Mouse (Mus musculus) cerebellum, postnatal 14 days (tissue): ENCODE measurements around the gene Esp1.
"Not testable (repeated sequence)": the region's sequence is repeated elsewhere in the genome, so short reads cannot be mapped to it uniquely, and the experiment has no call there.

ENCODE experiments used
- DNase-seq, 2 experiments: peaks; one replicate each; pipeline ENCODE4 v3.0.0; 2021; ENCODE audit warnings: mixed read lengths in 2 of 2

Esp1 gene

DNA sequence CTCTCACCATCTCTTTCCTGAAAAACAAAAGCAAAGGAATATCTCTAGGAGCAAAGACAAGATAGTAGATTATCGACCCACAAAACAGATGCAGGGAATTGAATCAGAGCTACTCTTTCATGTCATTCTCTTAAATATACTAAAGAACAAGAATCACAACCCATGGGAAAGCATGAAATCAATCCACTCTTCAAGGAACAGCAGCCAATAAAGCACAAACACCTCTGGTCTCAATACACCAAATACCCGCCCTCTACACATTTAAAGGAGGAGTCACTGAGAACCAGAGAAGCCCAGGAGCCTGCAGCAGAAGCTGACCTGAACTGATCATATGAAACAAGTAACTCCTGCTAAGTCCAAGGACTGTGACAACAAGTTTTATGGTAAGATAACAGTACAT, at the start of gene Esp1:
Gene Esp1, plus strand, starts transcription at position 301 of the 400 bp plus-strand sequence.
- no peak for DNase-seq

DNA sequence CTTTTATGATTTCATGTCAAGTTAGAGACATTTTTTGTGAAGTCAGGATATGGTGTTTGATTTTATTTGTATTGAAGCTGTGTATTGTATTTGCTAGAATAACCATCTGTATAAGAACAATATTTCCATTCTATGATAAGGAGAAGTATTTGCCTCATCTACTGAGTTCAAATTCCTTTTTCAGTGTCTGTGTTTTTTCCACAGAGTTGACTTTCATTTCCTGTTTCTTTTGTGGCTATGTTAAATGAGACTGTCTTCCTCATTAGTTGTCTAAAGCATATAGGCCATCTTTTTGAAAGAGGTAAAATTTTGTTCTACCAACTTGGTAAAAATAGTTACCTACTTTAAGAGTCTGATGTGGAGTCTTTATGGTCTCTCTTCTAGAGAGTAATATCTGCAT, 10.6 kb upstream of the Esp1 start:
- DNase-seq = no peak

DNA sequence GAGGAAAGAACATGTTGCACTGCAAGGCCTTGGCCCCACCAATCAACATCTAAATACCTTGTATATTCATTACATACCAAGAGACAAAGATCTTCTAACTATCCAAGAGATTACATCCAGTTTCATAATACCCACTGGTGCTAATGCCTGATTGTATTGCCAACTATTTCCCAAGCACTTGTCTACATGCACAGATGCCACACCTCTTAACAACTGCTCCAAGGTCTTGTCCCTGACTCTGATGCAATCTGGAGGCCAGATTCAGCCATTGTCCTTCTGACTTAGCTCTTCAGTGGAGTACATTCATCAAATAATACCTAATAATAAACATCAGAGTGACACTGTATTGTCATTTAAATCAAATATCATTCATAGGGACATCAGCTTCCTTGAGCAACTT, 9.9 kb upstream of the Esp1 start:
- DNase-seq = not testable (repeated sequence)

DNA sequence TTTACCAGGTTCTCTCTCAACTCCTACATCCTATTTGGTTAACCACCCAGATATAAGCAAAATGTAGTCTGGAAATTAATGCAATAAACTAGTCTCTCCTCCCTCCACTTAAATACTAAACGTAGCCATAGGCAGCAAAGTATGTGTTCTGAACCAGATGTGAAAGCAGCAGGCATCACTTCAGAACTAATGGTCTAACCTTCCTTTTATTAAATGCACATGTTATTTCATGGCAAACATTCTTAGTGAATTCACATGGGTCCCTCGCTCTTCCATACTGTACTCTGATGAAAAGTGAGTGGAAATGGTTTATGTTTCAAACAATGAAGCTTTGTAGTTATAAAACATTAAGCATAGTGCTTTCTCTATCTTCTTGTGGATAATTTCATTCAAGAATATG, 4.4 kb downstream of the Esp1 start:
- no peak for DNase-seq

DNA sequence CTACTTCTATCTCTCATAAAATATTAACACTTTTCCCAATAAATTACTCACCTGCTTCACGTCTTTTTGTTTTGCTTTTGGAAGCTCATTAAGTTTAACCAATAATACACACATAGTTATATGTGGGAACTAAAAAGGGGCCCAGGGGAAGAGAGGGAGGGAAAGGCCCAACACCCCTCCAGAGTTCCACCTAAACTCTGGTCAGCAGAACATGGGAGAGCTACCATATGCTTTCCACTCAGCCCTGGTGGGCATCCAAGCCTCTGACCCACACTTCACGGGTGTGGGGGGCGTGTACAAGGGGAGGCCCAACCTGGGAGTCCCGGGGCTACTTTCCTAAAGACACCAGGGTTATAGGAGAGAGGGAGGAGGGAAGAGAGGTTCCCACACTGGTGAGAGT, 4.8 kb downstream of the Esp1 start:
- no peak for DNase-seq

DNA sequence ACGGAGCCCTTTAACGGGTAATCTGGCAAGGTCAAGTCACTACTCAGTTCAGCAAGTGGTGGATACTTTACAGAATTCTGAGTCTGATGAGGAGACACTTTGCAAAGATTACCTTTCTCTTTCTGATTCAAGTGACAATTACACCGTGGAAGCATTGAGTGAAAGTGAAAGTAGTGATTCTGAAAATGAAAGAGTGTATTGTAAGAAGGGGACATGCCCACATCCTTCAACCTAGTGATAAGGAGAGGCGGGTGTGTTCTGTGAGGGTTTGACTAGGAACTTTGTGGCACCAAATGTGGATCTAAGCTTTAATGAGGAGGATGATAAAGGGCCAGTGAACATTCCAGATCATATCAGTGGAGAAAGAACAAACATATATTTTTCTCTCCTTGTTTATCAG, 36.7 kb downstream of the Esp1 start:
- no peak for DNase-seq

DNA sequence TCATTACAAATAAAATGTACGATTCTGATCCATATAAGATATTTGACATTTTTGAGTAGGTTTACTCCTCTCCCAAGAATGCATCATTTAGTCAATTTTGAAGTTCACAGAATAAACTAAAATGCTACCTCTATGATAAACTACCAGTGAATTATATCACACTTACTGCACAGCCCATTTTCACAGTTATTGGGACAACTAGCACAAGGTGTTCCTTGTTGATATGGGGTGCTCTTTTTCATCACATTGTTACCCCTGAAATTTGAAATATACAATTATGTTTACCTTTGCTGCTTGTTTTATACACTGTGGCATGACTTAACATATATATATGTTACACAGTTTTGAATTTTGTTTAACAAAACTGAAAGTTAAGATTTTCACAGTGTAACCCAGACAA, 40.2 kb downstream of the Esp1 start:
- no peak for DNase-seq
